Mouse (Mus musculus) liver (tissue): ENCODE measurements around the gene Myct1.
A peak's percentile ranks its signal among the peaks of the same experiment; 100 is the strongest.

Experiments
- DNase-seq: peaks from one replicate; pipeline ENCODE4 v3.0.0-alpha.2; 2020; ENCODE audit warnings: mixed read lengths

Gene Myct1

GRCm38 (mm10) chr10:5633672-5634200 is 40.2 kb downstream of the Myct1 start:
- DNase-seq: no peak

GRCm38 (mm10) chr10:5634336-5634735 is 40.8 kb downstream of the Myct1 start:
- no peak for DNase-seq

- no peak for DNase-seq
These were observed 43.7 kb downstream of the Myct1 start for GRCm38 (mm10) chr10:5637322-5637721.

- peak; percentile 38 for DNase-seq
These were observed 45.5 kb downstream of the Myct1 start, which contains the start of gene Vip for GRCm38 (mm10) chr10:5639112-5639511. TSS of gene Vip (plus strand) at chr10:5639218.
